Mouse (Mus musculus) skeletal muscle tissue, adult 2 months (tissue): ENCODE results near the gene Kpna7.
"Not testable (repeated sequence)": the region's sequence is repeated elsewhere in the genome, so short reads cannot be mapped to it uniquely, and the experiment has no call there.

ENCODE experiments used
- DNase-seq: peaks from one replicate; pipeline ENCODE4 v3.0.0-alpha.2; 2012; ENCODE audit warnings: low read depth, low spot score

Kpna7 gene

DNA sequence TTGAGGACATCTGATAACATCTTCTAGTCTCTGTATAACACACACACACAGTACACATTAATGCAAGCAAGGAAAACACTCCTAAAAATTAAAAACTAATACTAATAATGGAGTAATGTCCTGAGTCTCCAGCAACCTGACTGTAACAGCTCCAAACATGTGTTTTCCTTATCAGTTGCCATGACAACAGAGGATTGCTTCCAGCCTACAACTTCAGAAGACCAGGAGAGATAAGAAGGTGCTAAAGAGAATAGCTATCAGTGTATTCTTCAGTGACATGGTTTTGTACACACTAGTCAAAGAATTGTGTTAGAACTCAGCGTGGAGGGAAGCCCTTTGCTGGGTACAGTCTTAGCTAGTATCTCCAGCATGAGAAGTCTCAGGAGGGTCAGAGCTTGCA lies 63.1 kb downstream of the Kpna7 start:
- DNase-seq = not testable (repeated sequence)

DNA sequence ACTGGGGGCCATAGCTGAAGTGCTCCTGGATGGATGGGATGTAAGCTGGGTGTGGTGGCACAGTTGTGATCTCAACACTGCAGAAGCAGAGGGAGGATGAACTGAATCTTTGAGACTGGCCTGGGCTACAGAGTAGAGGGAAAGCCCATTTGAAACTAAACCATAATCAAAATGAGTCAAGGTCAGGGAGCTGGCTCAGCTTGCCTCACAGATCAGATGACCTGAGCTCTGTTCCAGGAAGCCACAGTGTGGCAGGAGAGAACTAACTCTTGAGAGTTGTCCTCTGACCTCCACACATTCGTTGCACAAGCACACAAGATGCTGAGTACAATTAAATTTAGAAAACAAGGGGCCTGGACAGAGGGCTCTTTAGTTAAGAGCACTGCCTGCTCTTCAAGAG lies 63.6 kb downstream of the Kpna7 start:
- not testable (repeated sequence) for DNase-seq

DNA sequence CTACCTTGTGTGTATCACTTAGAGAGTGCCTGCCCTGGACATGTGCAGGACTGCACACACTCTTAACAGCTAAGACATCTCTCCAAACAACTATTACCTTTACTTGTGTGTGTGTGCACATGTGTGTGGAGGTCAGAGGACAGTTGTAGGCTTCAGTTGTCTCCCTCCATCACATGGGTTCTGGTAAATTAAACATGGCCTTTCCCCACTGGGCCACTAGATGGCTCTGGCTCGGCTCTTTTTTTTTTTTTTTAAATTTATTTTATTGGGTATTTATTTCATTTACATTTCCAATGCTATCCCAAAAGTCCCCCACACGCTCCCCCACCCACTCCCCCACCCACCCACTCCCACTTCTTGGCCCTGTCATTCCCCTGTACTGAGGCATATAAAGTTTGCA lies 67.1 kb downstream of the Kpna7 start:
- not testable (repeated sequence) for DNase-seq

DNA sequence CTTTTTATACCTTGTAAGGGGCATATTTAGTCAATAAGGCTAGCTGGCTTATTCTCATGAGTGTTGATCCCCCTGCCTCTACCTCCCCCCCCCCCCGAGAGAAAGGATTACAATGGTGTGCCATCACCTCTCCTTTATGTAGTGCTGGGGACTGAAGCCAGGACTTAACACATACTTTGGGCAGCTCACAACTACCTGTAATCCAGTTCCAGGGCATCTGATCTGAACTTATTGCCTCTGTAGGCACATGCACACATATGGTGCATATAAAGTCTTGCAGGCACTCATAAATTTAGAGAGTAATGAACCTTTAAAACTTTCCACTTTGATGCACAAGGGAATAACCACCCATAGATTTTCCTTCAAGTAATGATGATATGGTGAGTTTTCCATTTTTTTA lies 69.6 kb downstream of the Kpna7 start:
- no peak for DNase-seq

DNA sequence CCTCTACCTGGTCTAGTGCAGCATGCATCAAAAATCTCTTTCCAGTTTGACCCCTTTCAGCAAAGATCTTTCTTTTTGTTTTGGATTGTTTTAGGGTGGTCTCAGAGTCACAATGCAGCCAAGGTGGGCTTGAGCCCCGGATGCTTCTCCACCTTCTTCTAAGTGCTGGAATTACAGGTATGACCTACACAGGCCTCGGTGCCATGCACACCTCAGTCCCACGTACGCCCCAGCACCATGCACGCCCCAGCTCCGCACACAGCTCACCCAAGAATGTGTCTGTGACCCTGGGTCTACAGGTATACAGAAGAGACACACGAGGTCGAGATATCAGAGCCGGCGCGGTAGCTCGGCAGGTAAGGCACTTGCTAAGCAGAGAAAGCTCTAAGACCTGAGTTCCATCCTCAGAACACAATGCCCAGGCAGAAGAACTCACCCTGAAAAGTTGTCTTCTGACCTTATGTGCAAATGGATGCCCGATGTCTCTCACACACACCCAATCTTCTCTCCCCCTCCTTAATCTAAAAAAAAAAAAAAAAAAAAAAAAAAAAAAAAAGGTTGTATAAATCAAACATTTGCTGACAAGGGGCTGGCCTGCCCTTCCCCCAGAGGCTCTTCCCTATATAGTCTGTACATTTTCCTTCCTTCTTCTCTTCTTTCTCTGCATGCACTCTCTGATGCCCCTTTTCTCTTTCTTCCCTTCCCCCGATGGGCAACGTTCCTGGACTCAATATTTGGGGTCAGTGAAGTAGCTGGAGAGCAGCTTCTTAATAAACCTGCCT lies 74.8 kb downstream of the Kpna7 start:
- no peak for DNase-seq

DNA sequence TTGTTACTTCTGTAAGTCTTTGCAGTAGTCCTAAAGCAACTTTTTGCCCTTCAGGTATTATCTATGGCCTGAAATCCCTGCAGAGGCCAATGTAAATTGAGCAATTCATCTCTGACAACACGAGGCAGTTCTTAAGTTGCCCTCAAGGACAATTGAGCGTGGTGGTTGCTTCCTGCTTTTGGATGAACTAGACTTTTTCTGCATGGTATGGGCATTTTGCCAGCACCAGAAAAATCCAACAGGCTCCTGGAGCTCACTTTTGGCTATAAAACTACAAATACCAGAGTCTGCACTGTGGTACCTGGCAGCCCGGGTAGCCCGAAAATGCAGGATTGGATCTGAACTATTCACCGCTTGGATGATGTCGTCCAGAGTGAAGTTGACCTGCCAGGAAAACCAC lies 78.2 kb downstream of the Kpna7 start:
- no peak for DNase-seq

DNA sequence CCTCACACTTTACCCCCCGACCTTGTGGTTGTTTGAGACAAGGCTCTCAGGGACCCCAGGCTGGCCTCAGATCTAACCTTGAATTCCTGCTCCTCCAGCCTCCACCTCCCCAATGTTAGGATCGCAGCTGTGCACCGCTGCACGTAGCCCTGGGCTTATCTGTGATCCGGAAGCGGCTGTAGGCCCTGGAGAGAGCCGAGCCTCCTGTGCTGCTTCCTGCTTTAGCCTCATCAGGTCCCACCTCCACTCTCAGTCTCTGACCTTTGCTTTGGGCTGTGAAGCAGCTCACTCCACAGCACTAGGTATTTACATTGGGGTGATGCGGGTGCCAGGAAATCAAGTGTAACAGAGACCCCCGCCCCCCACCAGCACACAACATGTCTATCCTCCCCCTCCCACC lies 79.3 kb downstream of the Kpna7 start:
- DNase-seq = no peak

DNA sequence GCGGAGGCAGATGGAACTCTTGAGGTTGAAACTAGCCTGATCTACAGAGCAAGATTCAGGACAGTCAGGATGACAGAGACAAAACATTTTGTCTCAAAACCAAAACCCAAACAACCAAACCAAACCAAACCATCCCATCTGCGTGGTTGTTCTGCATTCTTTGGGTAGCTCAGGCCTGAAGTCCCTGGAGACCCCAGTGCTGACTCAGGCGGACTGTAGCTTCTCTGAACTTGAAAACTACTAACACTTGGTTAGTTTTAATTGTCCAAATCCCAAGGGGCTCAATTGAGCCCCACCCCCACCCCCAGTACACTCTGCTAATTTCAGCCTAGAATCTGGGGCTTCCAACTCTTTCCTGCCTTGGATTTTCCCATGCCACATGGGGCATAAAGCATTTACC lies 80.5 kb downstream of the Kpna7 start:
- no peak for DNase-seq

DNA sequence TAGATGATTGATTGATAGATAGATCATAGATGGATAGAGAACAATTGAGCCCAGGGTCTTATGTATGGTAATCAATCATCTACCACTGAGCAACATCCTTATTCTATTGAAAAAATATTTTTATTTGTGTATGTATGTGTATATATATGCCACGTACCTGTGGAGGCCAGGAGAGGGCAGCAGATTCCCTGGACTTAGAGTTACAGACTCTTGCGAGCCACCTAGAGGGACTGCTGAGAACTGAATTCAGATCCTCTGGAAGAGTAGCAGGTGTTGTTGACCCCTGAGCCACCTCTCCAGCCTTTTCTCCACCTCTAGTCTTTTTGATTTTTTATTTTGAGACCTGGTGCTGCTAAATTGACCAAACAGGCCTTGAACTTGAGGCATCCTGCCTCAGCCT lies 85.3 kb downstream of the Kpna7 start:
- no peak for DNase-seq

DNA sequence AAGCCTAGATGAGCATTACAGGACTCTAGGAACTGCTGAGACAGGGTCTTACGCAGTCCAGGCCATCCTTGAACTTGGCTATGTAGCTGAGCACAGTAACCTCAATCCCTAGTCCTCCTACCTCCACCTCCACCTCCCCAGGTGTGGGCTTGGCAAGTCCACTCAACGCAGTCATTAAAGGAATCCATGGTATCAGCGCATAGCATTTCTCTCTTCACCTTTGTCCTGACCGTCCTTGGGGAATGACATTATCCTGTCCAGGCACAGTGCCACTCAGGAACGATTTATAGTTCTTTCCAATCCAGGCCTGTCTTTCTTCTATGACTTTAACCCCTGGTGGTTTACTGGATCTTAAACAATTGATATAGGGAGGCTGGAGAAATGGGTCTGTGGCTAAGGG lies 93.3 kb downstream of the Kpna7 start:
- DNase-seq = no peak

DNA sequence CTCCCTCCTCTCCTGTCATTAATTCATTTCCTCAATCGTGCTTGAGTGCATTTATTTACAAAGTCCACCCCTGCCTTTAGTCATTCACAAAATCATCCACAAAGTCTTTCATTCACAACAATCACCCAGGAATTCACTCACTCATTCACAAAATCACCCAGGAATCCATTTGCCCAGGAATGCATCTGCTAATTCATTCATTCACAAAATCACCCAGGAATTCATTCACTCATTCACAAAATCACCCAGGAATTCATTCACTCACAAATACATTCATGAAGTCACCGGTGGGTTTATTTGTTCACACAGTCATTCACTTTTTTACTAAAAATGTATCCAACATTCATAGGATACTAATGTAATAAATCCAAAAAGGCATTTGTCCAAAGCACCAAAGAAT lies 93.8 kb downstream of the Kpna7 start:
- no peak for DNase-seq

DNA sequence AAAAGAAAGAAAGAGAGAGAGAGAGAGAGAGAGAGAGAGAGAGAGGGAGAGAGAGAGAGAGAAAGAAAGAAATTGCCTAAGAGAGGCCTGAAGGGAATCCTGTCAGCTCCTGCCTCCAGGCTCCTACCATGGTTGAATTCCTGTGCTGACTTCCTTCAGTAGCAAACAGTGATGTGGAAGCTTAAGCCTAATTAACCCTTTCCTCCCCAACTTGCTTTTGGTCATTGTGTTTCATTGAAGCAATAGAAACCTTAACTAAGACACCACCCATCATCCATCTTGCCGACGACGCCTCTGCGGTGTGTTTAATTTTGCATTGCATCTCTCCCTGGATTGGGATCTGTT lies 94.8 kb downstream of the Kpna7 start:
- no peak for DNase-seq

DNA sequence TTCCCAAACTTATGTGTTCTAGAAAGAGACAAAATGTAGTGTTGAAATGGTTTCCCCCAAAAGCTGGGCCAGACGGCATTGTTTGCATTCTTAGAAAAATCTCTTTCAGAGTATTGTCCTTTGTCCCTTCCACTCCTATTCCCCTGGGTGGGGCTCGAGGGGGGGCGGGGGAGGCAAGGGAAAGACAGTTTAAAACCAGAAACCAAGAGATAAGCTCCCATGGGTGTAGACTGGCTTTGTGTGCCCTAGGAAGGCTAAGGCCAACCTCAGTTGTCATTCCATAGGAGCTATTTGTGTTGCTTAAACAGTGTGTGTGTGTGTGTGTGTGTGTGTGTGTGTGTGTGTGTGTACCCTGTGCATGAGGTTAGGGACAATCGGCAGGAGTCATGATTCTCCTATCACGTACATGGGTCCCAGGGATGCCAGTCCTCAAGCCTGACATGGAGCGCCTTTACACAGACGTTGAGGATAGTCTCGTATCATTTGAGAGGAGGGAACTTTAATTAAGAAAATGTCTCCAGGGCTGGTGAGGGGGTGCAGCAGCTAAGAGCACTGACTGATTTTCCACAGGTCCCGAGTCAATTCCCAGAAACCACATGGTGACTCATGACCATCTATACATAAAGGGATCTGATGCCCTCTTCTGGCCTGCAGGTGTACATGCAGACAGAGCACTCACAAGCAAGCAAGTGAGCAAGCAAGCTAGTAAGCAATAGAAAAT lies 95.3 kb downstream of the Kpna7 start:
- peak; percentile 59 for DNase-seq

DNA sequence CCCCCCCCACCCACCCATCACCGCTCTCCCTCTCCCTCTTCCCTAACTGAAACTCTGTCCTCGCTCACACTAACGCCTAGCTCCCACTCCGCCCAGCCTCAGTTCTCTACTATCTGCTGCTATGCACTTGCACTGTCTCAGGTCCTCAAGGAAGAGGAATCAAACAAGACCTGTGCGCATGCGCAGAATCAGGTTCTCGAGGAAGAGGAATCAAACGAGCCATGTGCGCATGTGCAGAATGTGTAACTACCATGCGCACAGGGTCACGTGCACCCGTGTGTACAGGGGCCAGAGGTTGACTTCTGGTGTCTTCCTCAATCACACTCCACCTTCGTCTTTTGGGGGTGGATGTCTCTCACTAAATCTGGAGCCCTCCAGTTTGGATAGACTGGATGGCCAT lies 96.3 kb downstream of the Kpna7 start:
- DNase-seq = no peak

DNA sequence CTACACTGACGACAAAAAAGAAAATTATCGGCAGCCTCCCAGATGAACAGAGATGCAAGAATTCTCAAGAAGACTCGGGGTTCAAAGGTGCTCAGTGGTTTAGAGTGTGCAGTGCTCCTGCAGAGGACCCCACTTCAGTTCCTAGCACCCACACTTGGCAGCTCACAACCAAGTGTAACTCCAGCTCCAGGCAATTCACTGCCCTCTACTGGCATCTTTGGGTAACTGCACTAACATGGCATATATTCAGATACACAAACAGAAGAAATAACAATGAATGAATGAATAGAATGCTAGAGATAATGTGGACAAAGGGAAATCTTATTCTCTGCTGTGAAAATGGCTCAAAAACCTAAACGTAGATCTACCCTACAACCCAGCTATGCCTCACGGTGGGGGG lies 99.0 kb downstream of the Kpna7 start:
- no peak for DNase-seq

DNA sequence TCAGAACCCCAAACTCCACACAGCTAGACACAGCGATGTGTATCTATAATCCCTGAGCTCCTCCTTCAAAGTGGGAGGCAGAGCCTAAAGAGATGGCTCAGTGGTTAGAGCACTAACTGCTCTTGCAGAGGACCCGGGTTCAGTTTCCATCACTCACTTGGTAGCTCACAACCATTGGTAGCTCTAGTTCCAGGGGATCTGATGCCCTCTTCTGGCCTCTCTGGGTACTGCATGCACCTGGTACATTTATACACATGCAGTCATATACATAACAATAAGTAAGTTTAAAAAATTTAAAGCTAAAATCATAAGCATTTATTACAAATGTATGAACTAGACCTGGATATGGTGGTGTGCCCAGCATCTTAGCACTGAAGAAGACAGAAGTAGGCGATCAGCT lies 100.6 kb downstream of the Kpna7 start:
- DNase-seq = no peak

DNA sequence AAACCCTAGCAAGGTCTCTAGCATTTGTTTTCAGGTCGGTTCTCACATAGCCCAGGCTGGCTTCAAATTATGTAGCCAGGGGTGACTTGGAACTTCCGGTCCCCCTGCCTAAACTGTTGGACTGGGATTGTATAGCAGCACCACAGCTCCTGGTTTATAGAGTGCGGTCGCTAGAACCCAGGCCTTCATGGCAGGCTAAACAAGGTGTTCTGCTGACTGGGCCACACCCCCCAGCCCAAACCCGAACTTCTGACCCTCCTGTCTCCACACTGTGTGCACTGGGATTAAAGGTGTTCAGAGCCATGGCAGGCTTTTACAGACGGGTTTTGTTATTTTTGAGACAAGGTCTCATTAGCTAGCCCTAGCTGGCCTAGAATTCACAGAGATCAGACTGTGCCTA lies 104.7 kb downstream of the Kpna7 start:
- DNase-seq = no peak

DNA sequence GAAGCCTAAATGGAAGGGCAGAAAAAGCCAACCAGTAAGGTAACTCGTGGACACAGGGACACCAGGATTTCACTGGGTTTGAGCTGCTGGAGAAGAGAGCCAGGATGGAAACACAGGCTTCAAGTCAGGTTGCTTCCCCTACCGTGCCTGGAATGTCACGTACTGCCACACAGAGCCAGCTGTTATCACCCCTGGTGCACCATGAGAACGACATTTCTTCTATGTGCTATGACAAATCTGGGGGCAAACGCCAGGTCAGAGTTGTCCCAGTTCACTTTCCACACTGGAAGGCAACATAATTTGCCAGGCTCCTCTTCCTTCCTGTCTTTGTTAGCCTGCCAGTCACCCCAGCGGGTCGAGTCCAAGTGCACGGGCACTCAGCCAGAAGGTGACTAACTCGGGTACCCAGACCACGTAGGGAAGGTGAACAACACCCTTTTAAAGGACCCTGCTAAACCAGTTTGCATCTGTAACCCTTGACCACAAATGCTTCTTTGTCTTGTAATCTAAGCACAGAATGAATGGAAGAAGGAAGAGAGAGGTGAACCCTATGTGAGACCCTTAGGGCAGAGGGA lies 105.2 kb downstream of the Kpna7 start:
- no peak for DNase-seq

DNA sequence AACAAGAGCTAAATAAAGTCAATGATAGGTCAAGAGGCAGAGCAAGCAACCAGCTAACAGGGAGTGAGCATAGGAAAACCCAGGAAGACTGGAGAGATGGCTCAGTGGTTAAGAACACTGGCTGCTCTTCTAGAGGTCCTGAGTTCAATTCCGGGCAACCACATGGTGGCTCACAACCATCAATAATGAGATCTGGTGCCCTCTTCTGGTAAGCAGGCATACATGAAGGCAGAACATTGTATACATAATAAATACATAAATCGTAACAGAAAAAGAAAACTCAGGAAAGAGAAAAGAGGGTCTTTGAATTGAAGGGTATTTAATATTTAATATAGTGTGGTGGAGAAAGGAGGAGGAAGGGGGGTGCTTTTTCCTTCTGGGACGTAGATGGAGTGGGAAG lies 112.6 kb downstream of the Kpna7 start:
- DNase-seq = no peak

DNA sequence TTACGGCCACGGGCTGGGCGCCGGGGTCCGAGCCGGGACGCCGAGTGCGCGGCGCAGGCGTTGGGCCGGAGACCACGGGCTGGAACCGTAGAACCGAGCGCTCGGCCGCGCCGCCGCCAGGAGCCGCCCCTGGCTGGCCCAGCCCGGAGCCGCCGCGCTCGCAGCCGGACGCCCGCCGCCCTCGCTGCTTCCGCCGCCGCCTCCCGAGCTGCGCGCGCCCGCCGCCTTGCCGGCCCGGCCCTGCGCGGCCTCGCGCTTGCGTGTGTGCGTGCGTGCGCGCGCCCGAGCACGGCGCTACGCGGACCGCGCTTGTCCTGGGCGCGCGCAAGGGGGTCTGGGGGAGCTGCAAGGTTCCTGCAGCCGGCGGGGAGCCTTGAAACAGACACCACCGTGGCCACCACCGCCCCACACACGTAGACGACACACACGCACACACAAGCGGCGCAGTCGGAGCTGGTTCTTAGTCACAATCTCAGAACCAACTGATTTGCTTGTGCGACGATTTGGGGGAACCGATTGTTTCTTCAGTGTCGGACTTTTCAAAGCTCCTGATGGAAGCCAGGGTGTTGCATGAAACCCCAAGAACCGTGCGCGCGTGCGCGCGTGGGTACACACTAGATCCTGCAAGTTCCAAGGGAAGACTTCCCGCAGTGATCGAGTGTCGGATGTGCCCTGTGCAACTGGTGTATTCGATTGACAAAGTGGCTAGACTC lies 118.0 kb downstream of the Kpna7 start, which contains the start of gene Smurf1:
Smurf1 (minus strand) TSS at position 209 of the 713 bp plus-strand sequence.
- peak; percentile 71 for DNase-seq

DNA sequence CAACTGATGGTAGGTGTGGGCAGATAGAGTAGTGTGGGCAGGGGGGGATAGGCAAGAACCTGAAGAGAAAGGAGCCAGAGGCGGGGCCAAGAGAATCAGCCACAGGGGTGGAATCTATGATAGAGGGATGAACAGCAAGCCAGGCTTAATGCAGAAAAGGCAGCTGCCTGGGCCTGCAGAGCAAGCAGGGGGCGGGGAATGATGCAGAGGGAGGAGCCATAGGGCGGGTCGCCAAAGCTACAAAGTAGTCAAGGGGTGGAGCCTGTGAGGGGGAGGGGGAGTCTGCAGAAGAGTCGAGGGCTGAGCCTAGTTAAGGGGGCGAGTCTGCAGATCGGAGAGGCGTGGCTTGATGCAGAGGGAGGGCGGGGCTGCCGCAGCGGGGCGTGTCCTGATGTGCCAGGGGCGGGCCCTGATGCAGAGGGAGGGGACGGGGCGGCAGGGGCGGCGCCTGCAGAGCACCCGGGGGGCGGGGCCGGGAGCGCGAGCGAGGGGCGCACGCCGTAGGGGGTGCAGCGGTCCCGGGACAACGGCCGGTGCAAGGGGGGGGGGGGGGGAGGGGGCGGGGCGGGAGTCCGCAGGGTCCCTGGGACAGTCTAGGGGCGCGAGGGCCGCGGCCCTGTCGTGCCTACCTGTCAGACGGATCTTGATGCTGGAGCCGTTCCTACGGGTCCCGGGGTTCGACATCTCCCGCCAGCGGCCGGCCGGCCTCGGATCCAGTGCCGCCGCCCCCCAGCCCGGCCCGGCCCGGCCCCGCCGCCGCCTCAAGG lies 118.8 kb downstream of the Kpna7 start:
- peak; percentile 79 for DNase-seq

DNA sequence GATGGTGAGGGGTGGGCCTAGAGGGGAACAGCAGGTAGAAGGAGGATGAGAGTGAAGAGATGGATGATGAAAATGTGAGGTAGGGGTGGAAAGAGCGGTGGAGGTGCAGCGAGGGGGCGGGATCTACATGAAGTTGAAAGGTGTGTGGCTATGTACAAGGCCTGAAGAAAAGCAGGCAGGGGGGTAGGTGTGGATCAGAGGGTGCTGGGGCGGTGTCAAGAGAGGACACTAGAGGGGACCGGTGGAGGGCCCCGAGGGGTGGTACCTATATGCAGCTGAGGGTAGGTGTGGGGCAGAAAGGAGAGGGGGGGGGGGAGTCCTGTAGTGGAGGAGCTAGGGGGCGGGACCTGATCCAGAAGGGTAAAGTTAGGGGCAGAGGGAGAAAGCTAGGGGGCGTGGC lies 119.4 kb downstream of the Kpna7 start:
- no peak for DNase-seq
